Mouse (Mus musculus) cerebellum, adult 2 months (tissue): Measurements from ENCODE around the gene Mepe.

Source experiments
- CTCF ChIP-seq: fragments of 200-500 bp; IDR thresholded peaks from 2 replicates; pipeline ENCODE4 v1.5.1; 2011; ENCODE audit warnings: low read depth, mild to moderate bottlenecking, control low read depth, low read length, moderate library complexity, borderline replicate concordance; ENCODE audit not compliant: insufficient read depth
- POLR2A ChIP-seq: fragments of 200-500 bp; IDR thresholded peaks from 2 replicates; pipeline ENCODE4 v1.6.1; 2011; ENCODE audit warnings: low read length, control low read depth, borderline replicate concordance; ENCODE audit not compliant: insufficient read depth

DNA sequence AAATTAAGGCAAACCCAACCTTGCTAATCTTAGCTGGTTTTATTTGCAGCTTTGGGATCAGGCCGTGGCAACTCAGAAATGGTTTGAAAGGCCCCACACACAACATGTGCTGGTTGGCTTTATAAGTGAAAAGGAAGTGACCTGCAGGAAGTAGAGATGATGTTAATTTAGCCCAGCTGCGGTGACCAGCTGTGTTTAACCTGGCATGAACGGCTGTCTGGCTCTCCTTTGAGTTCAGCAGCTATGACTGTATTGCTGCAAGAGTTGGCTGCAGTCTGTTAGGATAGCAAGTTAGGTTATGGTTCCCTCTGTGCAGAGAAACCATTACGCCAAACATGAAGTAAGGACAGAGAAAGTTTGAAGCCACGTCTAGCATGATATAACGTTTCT, 20.1 kb downstream of the Mepe start:
- TF ChIP-seq CTCF (no peak), POLR2A (no peak)
